Mouse (Mus musculus) gastrocnemius, adult 2 months (tissue): ENCODE measurements around the gene Dnm2. TPM values are rescaled to one million over a fixed set of nuclear protein-coding genes. Genes with fewer than 3 reads are reported as not detected.
"Not testable (repeated sequence)": the region's sequence is repeated elsewhere in the genome, so short reads cannot be mapped to it uniquely, and the experiment has no call there.

ENCODE experiments used
- DNase-seq: peaks from one replicate; pipeline ENCODE4 v3.0.0; 2022
- H3K27ac ChIP-seq: fragments of 200-600 bp; 2 replicates; pipeline ENCODE4 v1.8.1; 2022; ENCODE audit warnings: mild to moderate bottlenecking
- H3K4me3 ChIP-seq: fragments of 200-600 bp; 2 replicates; pipeline ENCODE4 v1.8.1; 2022; ENCODE audit warnings: mild to moderate bottlenecking, moderate library complexity
- CTCF ChIP-seq: fragments of 200-600 bp; IDR thresholded peaks from 2 replicates; pipeline ENCODE4 v1.8.1; 2022; ENCODE audit warnings: antibody characterized with exemption, mild to moderate bottlenecking, moderate library complexity
- intact Hi-C: fragments of 180-260 bp; cut with DNase I; formaldehyde crosslinking; loops from one replicate; pipeline ENCODE4 v1.15.1; 2025
- total RNA-seq, 2 experiments: library from RNA; stranded (reverse); gene quantifications; 2 replicates each; pipeline ENCODE4 v1.2.3; 2021

The Dnm2 gene
- total RNA-seq, 2 experiments from 2014 or later: 38.2 to 41.8 TPM

- Histone ChIP-seq H3K4me3 (no peak overlapping the region), H3K27ac (no peak overlapping the region)
- no peak for TF ChIP-seq CTCF
- intact Hi-C loops: no loop called here
- DNase-seq: no peak
Observed at GRCm38 (mm10) chr9:21527100-21527801, 102.5 kb downstream of the Dnm2 start.

GRCm38 (mm10) chr9:21527917-21528324 lies 103.2 kb downstream of the Dnm2 start:
- intact Hi-C loops: no loop called here
- no peak for TF ChIP-seq CTCF
- no peak for DNase-seq
- Histone ChIP-seq H3K27ac (no peak overlapping the region), H3K4me3 (no peak overlapping the region)

GRCm38 (mm10) chr9:21536501-21536900 lies 111.8 kb downstream of the Dnm2 start:
- intact Hi-C loops: no loop called here
- TF ChIP-seq CTCF: no peak
- Histone ChIP-seq H3K4me3 (no peak overlapping the region), H3K27ac (no peak overlapping the region)
- DNase-seq: no peak

GRCm38 (mm10) chr9:21537009-21537408 lies 112.3 kb downstream of the Dnm2 start:
- no peak for DNase-seq
- TF ChIP-seq CTCF: no peak
- Histone ChIP-seq H3K4me3 (no peak overlapping the region), H3K27ac (no peak overlapping the region)
- intact Hi-C loops: no loop called here

- TF ChIP-seq CTCF: no peak
- no peak for DNase-seq
- H3K4me3 ChIP-seq: no peak overlapping the region
- intact Hi-C loops: no loop called here
- no peak overlapping the region for H3K27ac ChIP-seq
Observed at GRCm38 (mm10) chr9:21539981-21540753, 115.5 kb downstream of the Dnm2 start.

GRCm38 (mm10) chr9:21542001-21542400 lies 117.3 kb downstream of the Dnm2 start:
- intact Hi-C loops, H3K4me3 ChIP-seq, DNase-seq, H3K27ac ChIP-seq: not testable (repeated sequence)

GRCm38 (mm10) chr9:21545351-21545915 lies 120.7 kb downstream of the Dnm2 start:
- intact Hi-C loops: no loop called here
- no peak for DNase-seq
- TF ChIP-seq CTCF: no peak
- H3K4me3 ChIP-seq: peak overlapping the region; percentile 88
- H3K27ac ChIP-seq: peak overlapping the region; percentile 93

- peak; percentile 29 for TF ChIP-seq CTCF
- intact Hi-C loops: loop anchor here (2.0 kb wide), 2 partner anchors 35 to 47 kb away; partner anchors contain the start of genes Timm29, Tmed1 and Yipf2
- peak overlapping the region; percentile 88 for H3K4me3 ChIP-seq
- peak; percentile 100 for DNase-seq
- peak overlapping the region; percentile 93 for H3K27ac ChIP-seq
Observed at GRCm38 (mm10) chr9:21545916-21546788, 121.4 kb downstream of the Dnm2 start.

- intact Hi-C loops: loop anchor here (2.0 kb wide), 2 partner anchors 36 to 46 kb away; partner anchors contain the start of genes Timm29, Tmed1 and Yipf2
- DNase-seq: no peak
- peak; percentile 68; the same call in 1 of the 2 replicates for TF ChIP-seq CTCF
Observed at GRCm38 (mm10) chr9:21546789-21547074, 122.0 kb downstream of the Dnm2 start, which contains the start of gene Carm1. Carm1 (plus strand) TSS chr9:21546894.

GRCm38 (mm10) chr9:21547075-21547941 lies 122.6 kb downstream of the Dnm2 start:
- DNase-seq: peak; percentile 85
- peak; percentile 12; the same call in 1 of the 2 replicates for TF ChIP-seq CTCF
- intact Hi-C loops: loop anchor here (2.0 kb wide), 2 partner anchors 37 to 45 kb away; partner anchors contain the start of genes Timm29, Tmed1 and Yipf2
- Histone ChIP-seq H3K4me3 (peak overlapping the region; percentile 88), H3K27ac (peak overlapping the region; percentile 97)

More at GRCm38 (mm10) chr9:21546789-21547074, 122.0 kb downstream of the Dnm2 start, which contains the start of gene Carm1:
- Histone ChIP-seq H3K4me3 (peak within 1 kb of the TSS; percentile 88), H3K27ac (peak within 1 kb of the TSS; percentile 97)

- Histone ChIP-seq H3K27ac (peak overlapping the region; percentile 75), H3K4me3 (no peak overlapping the region)
- peak; percentile 50 for DNase-seq
- intact Hi-C loops: loop anchor here (2.0 kb wide), 1 partner anchor 16 kb away; no protein-coding TSS in a partner anchor
- TF ChIP-seq CTCF: no peak
Observed at GRCm38 (mm10) chr9:21551049-21551448, 126.3 kb downstream of the Dnm2 start.
